Mouse (Mus musculus) lung, adult 2 months (tissue): Measurements from ENCODE around the gene Batf2. TPM values are rescaled to one million over a fixed set of nuclear protein-coding genes. Genes with fewer than 3 reads are reported as not detected.
A peak's percentile ranks its signal among the peaks of the same experiment; 100 is the strongest.
"Not testable (repeated sequence)": the region's sequence is repeated elsewhere in the genome, so short reads cannot be mapped to it uniquely, and the experiment has no call there.

ENCODE experiments used
- DNase-seq: peaks from one replicate; pipeline ENCODE4 v3.0.0; 2022
- H3K4me1 ChIP-seq: fragments of 200-500 bp; 2 replicates; pipeline ENCODE4 v1.6.1; 2011; ENCODE audit warnings: low read length; ENCODE audit not compliant: control insufficient read depth, insufficient read depth
- H3K4me3 ChIP-seq: fragments of 200-500 bp; replicated peaks from 2 replicates; pipeline ENCODE3; 2011; ENCODE audit warnings: low read depth, mild to moderate bottlenecking, control low read depth, low read length; ENCODE audit errors: extremely low read depth
- CTCF ChIP-seq: fragments of 200-500 bp; IDR thresholded peaks from 2 replicates; pipeline ENCODE4 v1.5.1; 2011; ENCODE audit warnings: mild to moderate bottlenecking, low read length, control low read depth; ENCODE audit not compliant: insufficient read depth
- POLR2A ChIP-seq: fragments of 200-500 bp; IDR thresholded peaks from 2 replicates; pipeline ENCODE4 v1.6.1; 2011; ENCODE audit warnings: low read depth, mild to moderate bottlenecking, control low read depth, low read length, borderline replicate concordance; ENCODE audit errors: extremely low read depth
- WGBS: fragments of 180-500 bp; shearing (Covaris S2); methylation state at CpG from one replicate; pipeline ENCODE4 v1.1.7; 2018; 5-methylcytosine and 5-hydroxymethylcytosine counted together
- polyA plus RNA-seq: library from polyadenylated mRNA; depleted of rRNA; stranded (reverse); fragments of >200 nt; gene quantifications from 2 replicates; pipeline ENCODE4 v1.2.3, GENCODE M21; 2012

The Batf2 gene
- polyA plus RNA-seq, 1 experiment: 14.6 TPM

DNA sequence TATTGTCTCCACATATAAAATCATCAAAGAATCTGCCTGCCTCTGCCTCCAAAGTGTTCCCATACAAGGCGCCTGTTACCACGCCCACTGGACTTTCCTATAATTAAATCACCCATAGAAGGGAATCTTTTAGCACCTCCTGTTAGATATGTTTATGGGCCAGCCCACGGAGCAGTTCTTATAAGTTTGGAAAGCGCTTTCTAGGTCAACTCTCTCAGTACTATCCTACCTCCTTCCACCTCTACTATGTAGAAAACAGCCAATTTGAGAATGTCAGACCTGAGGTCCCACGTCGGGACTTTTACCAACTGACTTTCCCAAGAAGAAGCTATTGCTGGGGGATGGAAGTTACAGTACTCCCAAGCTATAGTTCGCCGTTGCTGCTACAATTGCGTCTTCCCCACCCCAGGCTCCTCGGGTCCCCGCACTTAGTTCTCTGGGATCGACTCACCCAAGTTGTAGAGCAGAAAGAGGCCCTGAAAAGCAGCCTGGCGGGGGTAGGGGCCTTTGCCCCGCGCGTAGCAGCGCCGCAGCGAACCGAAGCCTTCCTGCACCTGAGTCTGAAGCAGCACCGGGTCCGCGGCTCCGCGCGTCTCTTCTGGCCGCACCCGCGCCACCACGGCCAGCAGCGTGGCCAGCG, 23.3 kb upstream of the Batf2 start:
- Histone ChIP-seq H3K4me3 (peak overlapping the region; percentile 70), H3K4me1 (no peaks in the 10 kb centered on the region)
- no peak for TF ChIP-seq POLR2A
- 4% methylated on average over 32 of the region's 32 CpGs for WGBS
- DNase-seq: no peak

GRCm38 (mm10) chr19:6117986-6118676, 22.7 kb upstream of the Batf2 start, which contains the start of gene Sac3d1:
Gene Sac3d1, minus strand, starts transcription at chr19:6118650.
- Histone ChIP-seq H3K4me1 (no peaks in the 10 kb centered on the region), H3K4me3 (peak within 1 kb of the TSS; percentile 70)
- peak; percentile 85 for DNase-seq
- under 1% methylated on average over 77 of the region's 77 CpGs for WGBS
- TF ChIP-seq CTCF: no peak
- peak; percentile 55; the same call in 1 of the 2 replicates for TF ChIP-seq POLR2A

DNA sequence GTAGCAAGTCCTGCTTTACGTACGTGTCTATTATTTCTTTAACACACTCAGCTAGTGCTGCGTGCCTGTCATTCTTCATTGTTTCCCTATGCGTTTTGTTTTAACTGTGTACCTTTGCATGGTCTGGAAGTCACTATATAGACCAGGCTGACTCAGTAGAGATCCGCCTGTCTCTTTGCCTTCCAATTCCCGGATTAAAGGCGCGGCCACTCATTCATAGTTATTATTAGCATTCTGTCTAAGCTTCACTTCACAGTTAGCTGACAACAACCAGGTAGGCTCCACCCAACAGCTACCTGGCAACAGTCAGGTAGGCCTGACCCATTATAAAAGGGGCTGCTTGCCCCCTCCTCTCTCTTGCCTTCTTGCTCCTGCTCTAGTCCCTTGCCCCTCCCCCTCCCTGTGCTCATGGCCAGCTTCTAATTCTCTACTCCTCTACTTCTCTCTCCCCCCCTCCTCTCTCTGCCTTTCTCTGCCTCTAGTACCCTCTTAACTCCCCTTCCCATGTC, 22.1 kb upstream of the Batf2 start:
- DNase-seq: no peak
- WGBS: under 1% methylated on average over 8 of the region's 8 CpGs
- no peak for TF ChIP-seq POLR2A
- no peak for TF ChIP-seq CTCF
- Histone ChIP-seq H3K4me3 (peak overlapping the region; percentile 70), H3K4me1 (no peaks in the 10 kb centered on the region)

GRCm38 (mm10) chr19:6121761-6122160, 19.0 kb upstream of the Batf2 start:
- TF ChIP-seq CTCF: no peak
- TF ChIP-seq POLR2A: no peak
- 56% methylated on average over 19 of the region's 19 CpGs for WGBS

DNA sequence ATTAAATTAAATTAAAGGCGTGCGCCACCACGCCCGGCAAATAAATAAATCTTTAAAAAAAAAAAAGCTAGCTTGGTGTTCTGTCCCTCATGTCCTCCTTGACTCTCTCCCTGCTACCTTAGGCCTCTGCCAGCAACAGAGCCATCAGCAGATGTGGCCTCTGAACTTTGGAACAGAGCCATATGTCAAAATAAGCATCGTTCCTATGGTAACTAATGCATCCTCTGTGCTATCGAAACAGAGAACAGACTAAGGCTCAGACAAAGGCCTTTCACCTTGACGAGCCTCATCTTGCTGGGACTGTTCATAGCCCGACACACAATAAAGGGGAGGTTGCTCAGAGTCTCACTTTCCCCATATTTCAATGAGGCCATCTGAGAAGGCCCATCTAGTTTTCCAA, 17.5 kb upstream of the Batf2 start:
- no peak for DNase-seq
- TF ChIP-seq POLR2A (no peak), CTCF (no peak)
- 72% methylated on average over 8 of the region's 8 CpGs for WGBS
- no peak overlapping the region for H3K4me3 ChIP-seq
- no peaks in the 10 kb centered on the region for H3K4me1 ChIP-seq

More at GRCm38 (mm10) chr19:6121761-6122160, 19.0 kb upstream of the Batf2 start:
- DNase-seq: no peak
- Histone ChIP-seq H3K4me3 (no peak overlapping the region), H3K4me1 (no peaks in the 10 kb centered on the region)

DNA sequence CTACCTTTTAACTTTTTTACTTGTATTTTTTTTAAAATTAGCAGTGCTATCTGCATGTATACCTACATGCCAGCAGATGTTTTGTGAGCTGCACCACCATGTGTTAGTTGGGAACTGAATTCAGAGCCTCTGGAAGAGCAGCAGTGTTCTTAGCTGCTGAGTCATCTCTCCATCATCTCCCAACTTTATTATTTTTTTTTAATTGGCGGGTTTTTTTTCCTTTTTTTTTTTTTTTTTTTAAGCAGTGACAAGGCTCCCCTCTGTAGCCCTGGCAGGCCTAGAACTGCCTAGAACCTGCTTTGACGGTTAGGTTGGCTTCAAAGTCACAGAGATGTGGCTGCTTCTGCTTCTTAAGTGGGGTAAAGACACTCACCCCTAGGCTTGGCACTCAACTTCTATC, 15.9 kb upstream of the Batf2 start:
- H3K4me1 ChIP-seq: no peaks in the 10 kb centered on the region
- TF ChIP-seq CTCF: no peak
- TF ChIP-seq POLR2A: no peak
- DNase-seq: no peak
- 48% methylated on average over 2 of the region's 2 CpGs for WGBS
- H3K4me3 ChIP-seq: no peak overlapping the region

DNA sequence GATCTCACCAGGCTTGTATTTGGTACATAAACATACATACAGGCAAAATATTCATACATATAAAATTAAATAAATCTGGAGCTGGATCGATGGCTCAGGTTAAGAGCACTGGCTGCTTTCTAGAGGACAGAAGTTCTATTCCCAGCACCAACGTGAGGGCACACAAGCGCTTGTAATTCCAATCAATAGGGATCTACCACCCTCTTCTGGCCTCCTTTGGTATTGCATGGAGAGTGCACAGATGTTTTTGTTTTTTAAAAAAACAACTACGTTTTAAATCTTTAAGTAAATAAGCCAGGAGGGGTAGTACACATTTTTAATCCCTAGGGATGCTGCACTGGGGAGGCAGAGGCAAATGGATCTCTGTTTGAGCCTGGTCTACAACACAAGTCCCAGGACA, 14.5 kb upstream of the Batf2 start:
- peak; percentile 45 for DNase-seq
- no peak for TF ChIP-seq POLR2A
- TF ChIP-seq CTCF: peak; percentile 45
- WGBS: 21% methylated on average over 4 of the region's 4 CpGs
- Histone ChIP-seq H3K4me1 (no peaks in the 10 kb centered on the region), H3K4me3 (no peak overlapping the region)

DNA sequence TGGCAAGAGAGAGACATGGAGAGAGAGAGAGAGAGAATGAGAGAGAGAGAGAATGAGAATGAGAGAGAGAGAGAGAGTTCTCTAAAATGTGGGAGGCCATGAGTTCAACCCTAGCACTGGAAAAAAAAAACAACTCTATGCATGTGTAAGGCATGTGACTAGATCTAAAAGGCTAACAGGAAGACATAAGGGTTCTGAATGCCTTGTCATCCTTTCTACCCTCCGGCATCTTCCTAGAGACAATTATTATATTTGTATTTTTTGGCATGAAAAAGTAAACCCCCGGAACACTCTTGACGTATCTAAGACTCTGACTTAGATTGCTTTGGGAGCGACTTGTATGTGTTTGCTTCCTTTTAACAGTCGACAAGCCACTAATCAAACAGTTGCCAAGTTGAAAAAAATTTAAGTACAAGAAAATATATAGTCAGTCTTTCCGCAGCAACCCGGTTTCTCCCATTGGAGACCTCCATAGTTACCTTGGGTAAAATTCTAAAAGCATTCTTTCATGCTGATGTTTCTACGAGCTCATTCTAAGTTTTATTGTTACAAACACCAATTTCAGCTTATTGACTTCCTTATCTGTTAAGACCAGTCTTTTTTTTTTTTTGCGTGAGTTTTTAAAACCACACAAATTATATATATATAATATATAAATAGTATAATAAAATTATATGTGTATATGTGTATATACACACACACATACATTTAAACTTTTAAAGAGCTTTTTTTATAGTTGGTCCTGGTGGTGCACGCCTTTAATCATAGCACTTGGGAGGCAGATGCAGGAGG, 13.8 kb upstream of the Batf2 start:
- Histone ChIP-seq H3K4me1 (no peaks in the 10 kb centered on the region), H3K4me3 (peak overlapping the region; percentile 82)
- TF ChIP-seq CTCF (no peak), POLR2A (no peak)
- no peak for DNase-seq
- 52% methylated on average over 10 of the region's 10 CpGs for WGBS

- Histone ChIP-seq H3K4me1 (no peaks in the 10 kb centered on the region), H3K4me3 (peak within 1 kb of the TSS; percentile 82)
- DNase-seq: peak; percentile 97
- TF ChIP-seq CTCF (no peak), POLR2A (peak; percentile 51; the same call in 1 of the 2 replicates)
- WGBS: 1% methylated on average over 32 of the region's 32 CpGs
Measured at GRCm38 (mm10) chr19:6127760-6128341, 12.9 kb upstream of the Batf2 start, which contains the start of gene Snx15. Gene Snx15, minus strand, starts transcription at chr19:6128304.

DNA sequence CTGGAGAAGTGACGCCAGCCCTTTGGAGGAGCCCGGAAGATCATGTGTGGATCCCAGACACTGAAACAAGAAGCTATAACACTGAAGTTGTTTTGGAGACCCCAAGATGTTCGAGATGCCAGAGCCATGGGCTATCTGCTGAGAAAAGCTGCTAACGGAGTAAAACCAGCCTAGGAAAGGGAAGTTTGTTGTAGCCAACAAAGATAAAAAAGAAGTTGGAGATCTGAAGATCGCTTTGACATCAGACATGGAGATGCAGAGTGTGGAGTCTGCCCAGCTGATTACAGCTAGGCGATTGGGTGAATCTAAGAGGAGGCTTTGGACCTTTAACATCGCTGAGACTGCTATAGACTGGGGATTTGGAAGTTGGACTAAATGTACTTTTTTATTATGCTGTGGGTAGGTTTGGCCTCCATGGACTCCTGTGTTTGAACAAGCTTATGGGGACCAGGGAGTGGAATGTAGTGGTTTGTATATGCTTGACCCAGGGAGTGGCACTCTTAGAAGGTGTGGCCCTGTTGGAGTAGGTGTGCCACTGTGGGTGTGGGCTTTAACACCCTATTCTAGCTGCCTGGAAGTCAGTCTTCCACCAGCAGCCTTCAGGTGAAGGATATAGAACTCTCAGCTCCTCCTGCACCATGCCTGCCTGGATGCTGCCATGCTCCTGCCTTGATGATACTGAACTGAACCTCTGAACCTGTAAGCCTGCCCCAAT, 10.2 kb upstream of the Batf2 start:
- H3K4me1 ChIP-seq, H3K4me3 ChIP-seq, DNase-seq: not testable (repeated sequence)
- 71% methylated on average over 7 of the region's 7 CpGs for WGBS
